Mouse (Mus musculus) megakaryocyte, embryonic 14.5 days (primary cell): ENCODE data around the gene Clic4.

Experiments used
- FLI1 ChIP-seq: IDR thresholded peaks from 2 replicates; pipeline ENCODE4 v1.6.1; 2012; ENCODE audit warnings: low read length, inconsistent platforms, mixed read lengths
- GATA1 ChIP-seq: IDR thresholded peaks from 3 replicates; pipeline ENCODE4 v1.6.1; 2012; ENCODE audit warnings: mixed read lengths, low read length, inconsistent platforms, borderline replicate concordance

- no peak for TF ChIP-seq FLI1
- no peak for TF ChIP-seq GATA1
Observed at GRCm38 (mm10) chr4:135181819-135182218, 90.8 kb downstream of the Clic4 start.
